Mouse (Mus musculus) neural tube, embryonic 13.5 days (tissue): ENCODE results near the gene Lrig3. TPM values are rescaled to one million over a fixed set of nuclear protein-coding genes. Genes with fewer than 3 reads are reported as not detected.
A peak's percentile ranks its signal among the peaks of the same experiment; 100 is the strongest.

Experiments used
- ATAC-seq: fragments of 200-750 bp; cut with Nextera tagmentation; 2 replicates; pipeline ENCODE4 v1.8.0; 2017; ENCODE audit warnings: low read depth, mild to moderate bottlenecking, moderate TSS enrichment, moderate library complexity
- H3K27ac ChIP-seq: fragments of 300-500 bp; sonication (generic); replicated peaks from 2 replicates; pipeline ENCODE4 v1.5.1; 2015; ENCODE audit warnings: moderate library complexity, mild to moderate bottlenecking, inconsistent platforms
- H3K27me3 ChIP-seq: fragments of 300-500 bp; sonication (generic); 2 replicates; pipeline ENCODE4 v1.6.1; 2015; ENCODE audit warnings: mild to moderate bottlenecking, inconsistent platforms
- H3K36me3 ChIP-seq: fragments of 300-500 bp; sonication (generic); 2 replicates; pipeline ENCODE4 v1.6.1; 2015; ENCODE audit warnings: mild to moderate bottlenecking, inconsistent platforms
- H3K4me1 ChIP-seq: fragments of 300-500 bp; sonication (generic); replicated peaks from 2 replicates; pipeline ENCODE4 v1.6.1; 2015; ENCODE audit warnings: inconsistent platforms
- H3K4me2 ChIP-seq: fragments of 300-500 bp; sonication (generic); 2 replicates; pipeline ENCODE4 v1.6.1; 2015; ENCODE audit warnings: inconsistent platforms, mild to moderate bottlenecking, moderate library complexity
- H3K4me3 ChIP-seq: fragments of 300-500 bp; sonication (generic); 2 replicates; pipeline ENCODE4 v1.5.1; 2015; ENCODE audit warnings: mild to moderate bottlenecking, inconsistent platforms
- H3K9ac ChIP-seq: fragments of 300-500 bp; sonication (generic); 2 replicates; pipeline ENCODE4 v1.6.1; 2015; ENCODE audit warnings: moderate library complexity, mild to moderate bottlenecking, inconsistent platforms
- H3K9me3 ChIP-seq: fragments of 300-500 bp; sonication (generic); 2 replicates; pipeline ENCODE4 v1.6.1; 2016; ENCODE audit warnings: inconsistent platforms
- WGBS: fragments of 180-500 bp; shearing (Covaris S2); methylation state at CpG from one replicate; pipeline ENCODE4 v1.1.7; 2015; 5-methylcytosine and 5-hydroxymethylcytosine counted together
- polyA plus RNA-seq: library from polyadenylated mRNA; unstranded; fragments of >200 nt; fragmentation: Nextera tagmentation; extraction: Ambion mirVana; gene quantifications from 2 replicates; pipeline ENCODE4 v1.2.1, GENCODE M21; 2015

Gene Lrig3
- polyA plus RNA-seq, 1 experiment from 2014 or later: 6.0 TPM

GRCm38 (mm10) chr10:125967436-125968160 is 1.6 kb downstream of the Lrig3 start:
- 5% methylated on average over 14 of the region's 14 CpGs for WGBS
- no peaks in the 10 kb centered on the region for H3K9me3 ChIP-seq
- H3K4me1 ChIP-seq: peaks cover 42% of the 10 kb centered on the region
- peak overlapping the region; percentile 96 for H3K4me2 ChIP-seq
- peak overlapping the region; percentile 82 for H3K4me3 ChIP-seq
- no peaks in the 10 kb centered on the region for H3K27me3 ChIP-seq
- no peak for ATAC-seq
- H3K27ac ChIP-seq: peak overlapping the region; percentile 81
- H3K36me3 ChIP-seq: no peaks in the 10 kb centered on the region
- H3K9ac ChIP-seq: peak overlapping the region; percentile 87

- Histone ChIP-seq H3K4me3 (peak overlapping the region; percentile 82), H3K27me3 (no peaks in the 10 kb centered on the region), H3K36me3 (no peaks in the 10 kb centered on the region), H3K4me1 (peaks cover 42% of the 10 kb centered on the region), H3K27ac (peak overlapping the region; percentile 81), H3K9me3 (no peaks in the 10 kb centered on the region), H3K9ac (peak overlapping the region; percentile 87), H3K4me2 (peak overlapping the region; percentile 96)
- no peak for ATAC-seq
- 5% methylated on average over 16 of the region's 16 CpGs for WGBS
Measured at GRCm38 (mm10) chr10:125968191-125969132, 2.5 kb downstream of the Lrig3 start.

GRCm38 (mm10) chr10:125969133-125969490 is 3.1 kb downstream of the Lrig3 start:
- WGBS: 22% methylated on average over 10 of the region's 10 CpGs
- no peak for ATAC-seq
- Histone ChIP-seq H3K9me3 (no peaks in the 10 kb centered on the region), H3K4me3 (peak overlapping the region; percentile 82), H3K36me3 (no peaks in the 10 kb centered on the region), H3K4me1 (peaks cover 42% of the 10 kb centered on the region), H3K4me2 (peak overlapping the region; percentile 96), H3K9ac (peak overlapping the region; percentile 87), H3K27ac (peak overlapping the region; percentile 81), H3K27me3 (no peaks in the 10 kb centered on the region)

DNA sequence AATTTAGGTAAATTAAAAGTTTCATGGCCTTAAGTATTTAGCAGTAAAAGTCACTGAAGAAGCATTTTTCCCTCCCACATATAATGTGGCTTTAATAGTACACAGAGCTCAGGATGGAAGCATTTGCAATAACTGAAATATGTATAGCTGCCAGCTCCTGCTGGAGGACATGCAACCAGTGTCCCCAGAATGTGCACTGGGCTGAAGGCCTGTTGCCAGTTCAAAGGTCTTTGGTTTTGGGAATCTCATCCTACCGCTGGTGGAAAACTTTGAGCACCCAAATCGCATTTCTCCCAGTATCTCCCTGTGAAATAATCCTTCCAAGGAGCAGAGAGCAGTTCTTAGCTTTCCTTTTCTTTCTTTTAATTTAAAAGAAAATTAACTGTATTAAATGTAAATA is 4.1 kb downstream of the Lrig3 start:
- H3K36me3 ChIP-seq: no peaks in the 10 kb centered on the region
- no peaks in the 10 kb centered on the region for H3K27me3 ChIP-seq
- no peaks in the 10 kb centered on the region for H3K9me3 ChIP-seq
- no peak overlapping the region for H3K4me3 ChIP-seq
- 79% methylated on average over 2 of the region's 2 CpGs for WGBS
- no peak for ATAC-seq
- peaks cover 45% of the 10 kb centered on the region for H3K4me1 ChIP-seq
- no peak overlapping the region for H3K27ac ChIP-seq
- no peak overlapping the region for H3K9ac ChIP-seq
- H3K4me2 ChIP-seq: peak overlapping the region; percentile 96; the same call in 1 of the 2 replicates

DNA sequence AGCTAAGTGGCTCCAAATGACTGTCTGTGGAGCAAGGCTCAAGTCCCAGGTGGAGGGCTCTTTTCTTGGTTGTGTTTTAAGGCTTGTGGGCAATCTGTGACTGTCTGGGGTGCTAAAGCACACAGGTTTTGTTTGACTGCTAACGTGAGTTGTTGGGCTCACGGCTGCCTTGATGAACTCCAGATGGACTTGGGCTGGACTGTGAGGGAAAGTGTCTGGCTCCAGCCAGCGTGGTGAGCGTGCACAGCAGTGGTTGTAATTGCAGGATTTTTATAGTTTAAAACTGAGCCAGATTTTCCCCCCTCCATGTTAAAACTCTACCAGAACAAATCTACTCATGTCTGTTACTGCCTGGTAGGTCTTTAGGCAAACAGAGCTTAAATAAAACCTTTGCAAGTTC is 4.5 kb downstream of the Lrig3 start:
- no peak overlapping the region for H3K9ac ChIP-seq
- no peaks in the 10 kb centered on the region for H3K36me3 ChIP-seq
- no peak for ATAC-seq
- peaks cover 44% of the 10 kb centered on the region for H3K4me1 ChIP-seq
- H3K27me3 ChIP-seq: no peaks in the 10 kb centered on the region
- 39% methylated on average over 4 of the region's 4 CpGs for WGBS
- no peak overlapping the region for H3K4me3 ChIP-seq
- H3K4me2 ChIP-seq: peak overlapping the region; percentile 96; the same call in 1 of the 2 replicates
- no peaks in the 10 kb centered on the region for H3K9me3 ChIP-seq
- 0 out of 2 replicates have a peak overlapping the region, but pooled peaks have one; percentile 15 for H3K27ac ChIP-seq

DNA sequence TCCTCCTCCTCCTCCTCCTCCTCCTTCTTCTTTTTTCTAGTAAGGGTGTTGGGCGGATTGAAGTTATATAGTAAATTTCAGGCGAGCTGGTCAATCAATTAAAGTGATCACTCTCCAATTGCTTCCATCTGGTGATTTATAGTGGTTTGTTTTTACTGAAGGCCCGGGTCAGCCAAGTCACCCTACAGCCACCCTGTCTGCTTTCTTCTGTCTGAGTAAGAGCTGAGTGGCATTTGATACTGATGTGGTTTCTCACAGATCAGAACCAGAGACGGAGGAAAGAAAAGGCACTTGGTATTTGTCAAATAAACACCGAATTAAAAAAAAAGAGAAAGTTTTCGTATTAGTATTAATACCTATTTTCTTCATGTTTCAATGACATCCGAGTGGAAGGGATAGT is 7.8 kb downstream of the Lrig3 start:
- no peak overlapping the region for H3K27ac ChIP-seq
- no peaks in the 10 kb centered on the region for H3K9me3 ChIP-seq
- no peak overlapping the region for H3K4me3 ChIP-seq
- no peaks in the 10 kb centered on the region for H3K27me3 ChIP-seq
- H3K4me2 ChIP-seq: no peak overlapping the region
- 48% methylated on average over 7 of the region's 7 CpGs for WGBS
- H3K4me1 ChIP-seq: peaks cover 21% of the 10 kb centered on the region
- peaks cover 4% of the 10 kb centered on the region; the same call in 1 of the 2 replicates for H3K36me3 ChIP-seq
- no peak for ATAC-seq
- no peak overlapping the region for H3K9ac ChIP-seq

- H3K27ac ChIP-seq: no peak overlapping the region
- no peak for ATAC-seq
- peaks cover 4% of the 10 kb centered on the region for H3K4me1 ChIP-seq
- H3K9me3 ChIP-seq: no peaks in the 10 kb centered on the region
- no peaks in the 10 kb centered on the region for H3K27me3 ChIP-seq
- no peak overlapping the region for H3K9ac ChIP-seq
- H3K36me3 ChIP-seq: no peaks in the 10 kb centered on the region
- H3K4me2 ChIP-seq: no peak overlapping the region
- no peak overlapping the region for H3K4me3 ChIP-seq
- WGBS: 89% methylated on average over 5 of the region's 5 CpGs
Measured at GRCm38 (mm10) chr10:125981938-125982337, 16.0 kb downstream of the Lrig3 start.

DNA sequence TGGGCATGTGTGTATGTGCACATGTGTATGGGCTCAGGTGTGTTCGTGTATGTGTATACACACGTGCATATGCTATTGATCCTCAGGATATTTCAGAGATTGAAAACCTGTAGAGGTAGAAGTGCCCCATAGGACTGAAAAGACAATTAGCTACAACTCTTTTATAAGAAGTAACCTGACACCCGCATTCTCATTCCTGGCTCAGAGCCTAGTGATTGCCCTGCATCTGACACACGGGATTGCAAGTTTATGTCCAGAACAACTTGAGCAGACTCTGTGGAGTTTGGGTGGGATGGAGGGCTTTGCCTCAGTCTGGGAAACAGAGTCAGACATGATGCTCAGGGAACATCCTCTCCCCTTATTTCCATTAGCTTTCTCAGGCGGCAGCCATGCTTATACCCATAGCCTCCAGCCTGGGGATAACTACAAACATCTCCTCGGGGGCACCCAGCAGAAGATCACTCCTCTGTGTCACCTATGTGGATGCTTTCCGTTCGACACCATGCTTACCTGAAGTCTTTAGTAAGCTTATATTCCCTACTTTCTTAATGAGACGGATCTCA is 18.6 kb downstream of the Lrig3 start:
- Histone ChIP-seq H3K9me3 (no peaks in the 10 kb centered on the region), H3K36me3 (no peaks in the 10 kb centered on the region), H3K27me3 (no peaks in the 10 kb centered on the region), H3K9ac (no peak overlapping the region), H3K4me1 (no peaks in the 10 kb centered on the region), H3K4me2 (no peak overlapping the region), H3K4me3 (no peak overlapping the region), H3K27ac (no peak overlapping the region)
- ATAC-seq: no peak
- WGBS: 79% methylated on average over 9 of the region's 9 CpGs

DNA sequence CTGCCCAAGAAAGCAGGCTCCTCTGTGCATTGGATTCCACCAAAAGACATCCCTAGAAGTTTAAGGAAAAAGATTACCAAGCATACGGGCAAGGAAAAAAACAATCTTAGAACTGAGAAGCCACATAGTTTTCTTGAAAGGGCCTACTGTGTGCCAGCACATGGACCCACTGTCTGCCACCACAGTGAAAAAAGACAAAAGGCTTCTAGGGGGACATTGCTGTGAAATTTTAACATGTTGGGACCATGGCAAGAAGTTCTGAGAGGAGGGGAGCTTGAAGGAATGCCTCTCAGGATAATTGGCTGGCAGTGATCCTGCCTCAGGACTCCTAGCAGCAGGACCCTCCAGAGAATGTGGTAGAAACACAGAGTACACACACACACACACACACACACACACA is 19.8 kb downstream of the Lrig3 start:
- no peak for ATAC-seq
- Histone ChIP-seq H3K27ac (no peak overlapping the region), H3K9me3 (no peaks in the 10 kb centered on the region), H3K27me3 (no peaks in the 10 kb centered on the region), H3K9ac (no peak overlapping the region), H3K36me3 (no peaks in the 10 kb centered on the region), H3K4me1 (peaks cover 4% of the 10 kb centered on the region), H3K4me2 (no peak overlapping the region), H3K4me3 (no peak overlapping the region)
- WGBS: 89% methylated on average over 1 of the region's 1 CpGs

DNA sequence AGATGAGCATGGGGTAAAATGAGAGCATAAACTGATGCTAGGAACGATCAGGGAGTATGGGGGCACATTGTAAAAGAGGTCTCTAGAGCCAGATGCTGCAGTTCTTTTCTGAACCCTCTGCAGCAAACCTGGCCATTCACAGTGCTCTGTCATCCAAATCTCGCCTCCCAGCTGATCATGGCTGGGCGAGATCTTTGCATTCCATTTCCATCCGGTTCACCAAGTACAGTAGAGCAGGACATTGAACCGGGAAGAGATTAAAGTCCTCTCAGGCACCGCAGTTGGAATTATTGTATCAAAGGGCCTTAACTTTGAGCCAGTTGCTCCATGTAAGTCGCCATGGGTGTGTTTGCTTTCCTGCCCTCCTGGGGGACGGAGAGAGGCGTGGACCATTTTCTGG is 20.5 kb downstream of the Lrig3 start:
- Histone ChIP-seq H3K36me3 (no peaks in the 10 kb centered on the region), H3K9me3 (no peaks in the 10 kb centered on the region), H3K27ac (no peak overlapping the region), H3K4me1 (peaks cover 8% of the 10 kb centered on the region), H3K27me3 (no peaks in the 10 kb centered on the region), H3K9ac (no peak overlapping the region), H3K4me3 (no peak overlapping the region), H3K4me2 (no peak overlapping the region)
- ATAC-seq: no peak
- 92% methylated on average over 9 of the region's 9 CpGs for WGBS

DNA sequence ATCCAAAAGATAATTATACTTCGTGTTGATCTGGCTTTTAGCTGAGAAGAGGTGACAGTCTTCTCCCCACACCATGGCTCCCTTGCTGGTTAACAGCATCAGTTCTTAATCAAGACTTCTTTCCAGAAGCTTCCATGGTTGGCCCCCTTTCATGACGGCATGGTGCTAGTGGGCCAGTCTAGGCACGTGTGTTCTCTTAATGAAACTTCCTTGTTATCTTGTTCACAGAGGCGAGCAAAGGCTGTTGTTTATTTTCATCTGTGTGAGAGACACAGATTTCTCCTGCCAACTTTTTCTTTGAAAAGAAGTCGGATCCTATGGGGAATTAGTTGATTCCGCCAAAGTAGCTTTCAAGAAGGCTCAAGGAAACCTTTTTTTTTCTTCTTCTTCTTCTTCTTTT is 21.3 kb downstream of the Lrig3 start:
- ATAC-seq: no peak
- Histone ChIP-seq H3K4me3 (no peak overlapping the region), H3K4me1 (peaks cover 8% of the 10 kb centered on the region), H3K4me2 (no peak overlapping the region), H3K36me3 (no peaks in the 10 kb centered on the region), H3K9me3 (no peaks in the 10 kb centered on the region), H3K9ac (no peak overlapping the region), H3K27me3 (no peaks in the 10 kb centered on the region), H3K27ac (no peak overlapping the region)
- WGBS: 83% methylated on average over 6 of the region's 6 CpGs

GRCm38 (mm10) chr10:125988037-125988436 is 22.1 kb downstream of the Lrig3 start:
- H3K4me2 ChIP-seq: no peak overlapping the region
- H3K27me3 ChIP-seq: no peaks in the 10 kb centered on the region
- H3K9me3 ChIP-seq: no peaks in the 10 kb centered on the region
- H3K27ac ChIP-seq: no peak overlapping the region
- no peak overlapping the region for H3K4me3 ChIP-seq
- no peaks in the 10 kb centered on the region for H3K36me3 ChIP-seq
- no peak overlapping the region for H3K9ac ChIP-seq
- WGBS: 92% methylated on average over 11 of the region's 11 CpGs
- peaks cover 8% of the 10 kb centered on the region for H3K4me1 ChIP-seq
- no peak for ATAC-seq
